Mouse (Mus musculus) heart, adult 9 months (tissue): Measurements from ENCODE around the gene Frg2f1.

Experiments used
- DNase-seq, 2 experiments: peaks; one replicate each; pipeline ENCODE4 v3.0.0; 2022; ENCODE audit warnings: low spot score in 2 of 2

Gene Frg2f1

DNA sequence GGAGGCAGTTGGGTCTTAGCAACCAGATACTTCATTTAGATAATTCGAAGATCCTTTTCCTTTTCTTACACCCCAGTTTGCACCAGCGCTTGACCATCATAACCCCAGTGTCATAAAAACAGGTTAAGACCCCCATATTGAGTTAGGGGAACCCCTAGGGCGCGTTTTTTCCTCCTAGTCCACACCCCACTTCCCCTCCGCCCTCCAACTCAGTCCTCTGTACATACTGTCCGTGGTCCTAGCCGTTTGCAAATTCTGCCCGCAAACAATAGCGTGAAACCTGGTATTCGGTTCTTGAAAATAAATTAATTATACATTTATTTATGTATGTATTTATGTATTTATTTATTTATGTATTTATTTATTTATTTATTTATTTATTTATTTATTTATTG lies 46.4 kb downstream of the Frg2f1 start:
- no peak for DNase-seq

DNA sequence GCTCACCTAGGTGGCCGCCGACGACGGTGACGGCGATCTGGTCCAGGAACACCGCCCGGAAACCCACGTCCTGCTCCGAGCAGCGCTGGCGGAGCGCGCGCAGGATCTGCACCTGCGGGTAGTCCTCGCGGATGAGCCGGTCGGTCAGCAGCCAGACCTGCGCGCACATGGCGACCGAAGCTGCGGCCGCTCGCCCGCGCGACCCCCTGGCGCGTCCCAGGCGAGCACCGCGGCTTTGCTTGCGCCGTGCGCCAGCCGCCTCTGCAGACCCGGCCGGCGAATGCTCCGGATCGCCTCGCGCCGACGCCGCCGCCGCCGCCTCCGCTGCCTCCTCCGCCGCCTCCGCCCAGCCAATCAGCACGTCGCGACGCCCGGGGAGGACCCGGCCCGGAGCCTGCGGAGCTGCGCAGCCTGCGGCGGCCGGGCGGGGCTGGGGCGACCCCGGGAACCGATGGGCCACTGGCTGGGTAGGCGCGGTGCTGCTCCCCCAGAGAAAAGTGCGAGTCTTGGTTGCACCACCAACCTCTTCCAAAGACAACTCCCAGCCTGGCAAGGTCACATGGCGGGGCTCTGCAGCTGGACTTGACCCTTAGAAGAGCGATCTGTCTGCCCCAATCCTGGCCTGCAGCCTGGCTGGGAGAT lies 46.9 kb downstream of the Frg2f1 start, which contains the start of gene Rimkla:
Gene Rimkla (minus strand): TSS at position 338 of the 642 bp plus-strand sequence.
- peak; percentile 33 to 48 for DNase-seq

DNA sequence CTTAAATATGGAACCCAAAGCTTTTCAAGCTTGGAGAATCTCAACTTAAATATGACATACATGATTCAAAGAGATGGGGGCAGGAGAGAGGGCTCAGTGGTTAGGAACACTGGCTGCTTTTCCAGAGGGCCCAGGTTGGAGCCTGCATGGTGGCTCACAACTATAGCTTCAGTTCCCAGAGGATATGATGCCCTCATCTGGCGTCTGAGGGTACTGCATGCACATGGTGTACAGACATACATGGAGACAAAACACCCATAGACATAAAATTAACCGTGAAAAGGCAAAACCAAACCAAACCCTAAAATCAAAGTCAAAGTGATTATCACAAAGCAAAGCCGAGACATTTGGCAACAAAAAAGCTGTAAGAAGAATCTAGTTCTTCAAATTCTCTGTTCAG lies 48.5 kb downstream of the Frg2f1 start:
- DNase-seq, result no peak

DNA sequence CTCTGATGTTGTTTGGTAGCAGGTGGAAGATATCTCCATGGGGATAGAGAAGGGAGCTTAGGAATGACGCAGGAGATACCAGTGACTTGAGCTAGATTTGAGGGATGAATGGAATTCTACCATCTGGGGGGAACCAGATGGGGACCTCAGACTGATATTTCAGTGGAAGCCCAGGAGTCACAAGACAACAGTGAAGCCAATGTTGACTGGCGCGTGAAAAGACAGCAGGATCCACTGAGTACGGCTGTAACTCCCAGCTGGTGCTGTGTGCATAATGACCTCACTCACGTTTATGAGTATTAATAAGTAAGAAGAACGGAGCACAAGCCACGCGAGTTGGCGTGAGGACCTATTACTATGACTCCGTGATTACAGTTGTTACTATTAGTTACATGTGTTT lies 49.7 kb downstream of the Frg2f1 start:
- DNase-seq, result no peak

DNA sequence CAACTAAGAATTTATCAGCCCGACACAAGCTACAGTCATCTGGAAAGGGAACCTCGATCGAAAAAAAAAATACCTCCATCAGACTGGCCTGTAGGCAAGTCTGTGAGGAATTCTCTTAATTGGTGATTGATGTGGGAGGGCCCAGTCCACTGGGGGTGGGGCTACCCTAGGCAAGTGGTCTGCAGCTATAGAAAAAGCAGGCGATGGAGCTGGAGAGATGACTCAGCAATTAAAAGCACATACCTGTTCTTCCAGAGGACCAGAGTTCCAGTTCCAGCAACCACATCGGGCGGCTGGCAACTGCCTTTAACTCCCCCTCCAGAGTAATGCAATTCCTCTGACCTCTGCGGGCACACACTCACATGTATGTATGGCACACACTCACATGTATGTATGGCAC lies 54.4 kb downstream of the Frg2f1 start:
- DNase-seq, result no peak

DNA sequence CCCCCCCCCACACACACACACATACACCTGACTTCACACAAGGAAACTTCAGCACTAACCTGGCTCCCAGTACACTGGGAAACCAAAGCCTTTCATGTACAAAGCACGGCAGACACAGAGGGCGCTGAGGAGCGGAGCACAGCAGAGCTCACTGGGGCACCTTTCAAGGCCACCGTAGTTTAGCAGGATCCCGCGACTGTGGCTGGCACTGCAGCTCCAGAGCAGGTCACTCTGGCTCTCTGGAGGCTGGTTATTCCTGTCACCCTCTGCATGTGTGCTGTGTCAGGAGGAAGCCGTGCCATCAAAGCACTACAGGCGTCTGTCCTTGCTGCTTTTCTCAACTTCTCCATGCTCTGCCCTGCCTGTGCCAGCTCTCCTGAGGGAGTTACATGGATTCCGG lies 56.3 kb downstream of the Frg2f1 start:
- peak; percentile 6 to 11 for DNase-seq
